Mouse (Mus musculus) intestine, postnatal 0 days (tissue): ENCODE results near the gene Xndc1. TPM values are rescaled to one million over a fixed set of nuclear protein-coding genes. Genes with fewer than 3 reads are reported as not detected.
A peak's percentile ranks its signal among the peaks of the same experiment; 100 is the strongest.
"Not testable (repeated sequence)": the region's sequence is repeated elsewhere in the genome, so short reads cannot be mapped to it uniquely, and the experiment has no call there.

Experiments
- ATAC-seq: fragments of 200-750 bp; cut with Nextera tagmentation; 2 replicates; pipeline ENCODE4 v1.8.0; 2017; ENCODE audit warnings: mild to moderate bottlenecking, moderate TSS enrichment, moderate library complexity
- H3K27ac ChIP-seq: fragments of 300-500 bp; sonication (generic); 2 replicates; pipeline ENCODE4 v1.5.1; 2014; ENCODE audit warnings: mild to moderate bottlenecking, low read depth, low read length, moderate library complexity
- H3K27me3 ChIP-seq: fragments of 300-500 bp; sonication (generic); replicated peaks from 2 replicates; pipeline ENCODE4 v1.6.1; 2014; ENCODE audit warnings: low read length, mixed read lengths; ENCODE audit not compliant: control insufficient read depth, insufficient read depth
- H3K36me3 ChIP-seq: fragments of 300-500 bp; sonication (generic); 2 replicates; pipeline ENCODE4 v1.6.1; 2014; ENCODE audit warnings: mild to moderate bottlenecking, moderate library complexity; ENCODE audit not compliant: control insufficient read depth, insufficient read depth
- H3K4me1 ChIP-seq: fragments of 300-500 bp; sonication (generic); replicated peaks from 2 replicates; pipeline ENCODE4 v1.6.1; 2014; ENCODE audit warnings: antibody characterized with exemption, low read length, mixed read lengths; ENCODE audit not compliant: control insufficient read depth, insufficient read depth
- H3K4me2 ChIP-seq: fragments of 300-500 bp; sonication (generic); replicated peaks from 2 replicates; pipeline ENCODE4 v1.6.1; 2014; ENCODE audit warnings: low read depth, mild to moderate bottlenecking, moderate library complexity
- H3K4me3 ChIP-seq: fragments of 300-500 bp; sonication (generic); 2 replicates; pipeline ENCODE4 v1.5.1; 2014; ENCODE audit warnings: low read depth, low read length
- H3K9ac ChIP-seq: fragments of 300-500 bp; sonication (generic); 2 replicates; pipeline ENCODE4 v1.6.1; 2014; ENCODE audit warnings: mild to moderate bottlenecking, low read depth, low read length
- H3K9me3 ChIP-seq: fragments of 300-500 bp; sonication (generic); 2 replicates; pipeline ENCODE4 v1.6.1; 2016; ENCODE audit warnings: mixed run types; ENCODE audit not compliant: control insufficient read depth
- CTCF ChIP-seq: sonication (generic); IDR thresholded peaks from 2 replicates; pipeline ENCODE4 v1.5.1; 2016; ENCODE audit warnings: low read depth, mild to moderate bottlenecking, control low read depth, antibody characterized with exemption, moderate library complexity
- WGBS: fragments of 180-500 bp; shearing (Covaris S2); extraction: QIAGEN DNeasy Blood & Tissue Kit; methylation state at CpG from one replicate; pipeline ENCODE4 v1.1.7; 2014; 5-methylcytosine and 5-hydroxymethylcytosine counted together
- polyA plus RNA-seq: library from polyadenylated mRNA; unstranded; fragments of >200 nt; fragmentation: Nextera tagmentation; extraction: Ambion mirVana; gene quantifications from 2 replicates; pipeline ENCODE4 v1.2.1, GENCODE M21; 2015

The Xndc1 gene
- polyA plus RNA-seq = 4.4 and 6.1 TPM in 2 replicates

- TF ChIP-seq CTCF = no peak
- no peaks in the 10 kb centered on the region for H3K9me3 ChIP-seq
- under 1% methylated on average over 56 of the region's 56 CpGs for WGBS
- H3K4me3 ChIP-seq = peak within 1 kb of the TSS; percentile 70
- H3K36me3 ChIP-seq = no peaks in the 10 kb centered on the region
- peak; percentile 97 for ATAC-seq
- H3K27ac ChIP-seq = peak within 1 kb of the TSS; percentile 60
- peak within 1 kb of the TSS; percentile 53 for H3K9ac ChIP-seq
- no peaks in the 10 kb centered on the region for H3K27me3 ChIP-seq
- peak within 1 kb of the TSS; percentile 72 for H3K4me2 ChIP-seq
- H3K4me1 ChIP-seq = peaks cover 17% of the 10 kb centered on the region; the same call in 1 of the 2 replicates
Measured at GRCm38 (mm10) chr7:102065046-102065891, at the start of gene Xndc1, which contains the start of the genes Rnf121 and Xntrpc. Xndc1 (plus strand) TSS chr7:102065511. Rnf121 (minus strand) TSS chr7:102065469. Xntrpc (plus strand) TSS chr7:102065713.

DNA sequence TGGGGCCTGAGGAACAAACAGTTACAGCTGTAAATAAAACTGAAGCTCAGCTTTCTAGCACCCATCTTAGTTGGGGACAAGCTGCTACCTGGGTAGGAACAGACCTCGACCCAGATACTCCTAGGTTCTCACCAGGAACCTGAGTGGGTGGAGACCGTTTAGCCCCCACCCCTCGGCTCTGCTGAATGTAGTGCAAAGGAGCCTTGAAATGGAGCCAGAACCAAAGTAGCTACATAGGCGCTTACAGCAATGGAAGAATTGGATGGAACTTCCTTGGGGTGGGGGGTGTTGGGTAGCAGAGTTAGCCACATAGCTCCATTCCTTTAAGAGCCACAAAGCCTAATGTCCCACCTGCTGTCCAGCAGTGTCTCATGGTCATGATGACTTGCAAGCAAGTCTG is 48.4 kb upstream of the Xndc1 start:
- Histone ChIP-seq H3K27ac (no peak overlapping the region), H3K9me3 (no peaks in the 10 kb centered on the region), H3K4me3 (no peak overlapping the region), H3K4me1 (no peaks in the 10 kb centered on the region), H3K4me2 (peak overlapping the region; percentile 39), H3K36me3 (peaks cover 72% of the 10 kb centered on the region), H3K9ac (no peak overlapping the region), H3K27me3 (no peaks in the 10 kb centered on the region)
- ATAC-seq = no peak
- WGBS = 78% methylated on average over 4 of the region's 4 CpGs
- TF ChIP-seq CTCF = no peak

- H3K4me3 ChIP-seq = no peak overlapping the region
- H3K27ac ChIP-seq = no peak overlapping the region
- H3K4me1 ChIP-seq = no peaks in the 10 kb centered on the region
- H3K27me3 ChIP-seq = no peaks in the 10 kb centered on the region
- TF ChIP-seq CTCF = no peak
- peak overlapping the region; percentile 39 for H3K4me2 ChIP-seq
- no peak overlapping the region for H3K9ac ChIP-seq
- H3K36me3 ChIP-seq = peaks cover 69% of the 10 kb centered on the region
- H3K9me3 ChIP-seq = no peaks in the 10 kb centered on the region
- 0 out of 2 replicates have a peak, but pooled peaks have one; percentile 17 for ATAC-seq
- 38% methylated on average over 5 of the region's 5 CpGs for WGBS
Measured at GRCm38 (mm10) chr7:102017452-102017851, 47.9 kb upstream of the Xndc1 start.

- Histone ChIP-seq H3K36me3 (peaks cover 69% of the 10 kb centered on the region), H3K4me1 (no peaks in the 10 kb centered on the region), H3K27ac (no peak overlapping the region), H3K27me3 (no peaks in the 10 kb centered on the region), H3K9ac (no peak overlapping the region), H3K4me2 (no peak overlapping the region), H3K4me3 (no peak overlapping the region), H3K9me3 (no peaks in the 10 kb centered on the region)
- ATAC-seq = no peak
- no peak for TF ChIP-seq CTCF
- 79% methylated on average over 7 of the region's 7 CpGs for WGBS
Measured at GRCm38 (mm10) chr7:102018034-102018433, 47.3 kb upstream of the Xndc1 start.

- TF ChIP-seq CTCF = no peak
- H3K9me3 ChIP-seq = no peaks in the 10 kb centered on the region
- H3K4me3 ChIP-seq = no peak within 1 kb of the TSS
- peaks cover 68% of the 10 kb centered on the region for H3K36me3 ChIP-seq
- H3K27ac ChIP-seq = no peak within 1 kb of the TSS
- no peak within 1 kb of the TSS for H3K9ac ChIP-seq
- peak within 1 kb of the TSS; percentile 39 for H3K4me2 ChIP-seq
- no peak for ATAC-seq
- 80% methylated on average over 3 of the region's 3 CpGs for WGBS
- H3K4me1 ChIP-seq = no peaks in the 10 kb centered on the region
- H3K27me3 ChIP-seq = no peaks in the 10 kb centered on the region
Measured at GRCm38 (mm10) chr7:102018590-102018989, 46.7 kb upstream of the Xndc1 start, which contains the start of gene Il18bp. Il18bp (minus strand) TSS chr7:102018690.

DNA sequence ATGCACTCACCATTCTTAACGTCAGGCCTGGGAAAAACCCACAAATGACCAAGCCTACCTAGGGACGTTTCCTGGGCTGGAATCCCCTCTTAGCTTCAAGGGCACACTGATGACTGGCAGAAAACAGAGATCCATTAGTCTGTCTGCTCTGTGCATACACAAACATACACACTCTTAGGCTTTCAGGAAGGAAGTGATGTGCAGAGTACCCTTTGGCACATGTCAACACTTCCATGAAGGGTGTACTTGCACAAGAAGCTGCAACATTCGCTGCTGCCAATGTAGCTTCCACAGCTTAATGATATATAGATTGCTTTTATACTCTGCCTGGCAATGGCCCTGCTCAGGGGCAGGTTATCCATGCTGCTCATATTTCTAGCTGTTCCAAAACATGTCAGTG is 45.9 kb upstream of the Xndc1 start:
- ATAC-seq = no peak
- H3K4me3 ChIP-seq = no peak overlapping the region
- H3K9me3 ChIP-seq = no peaks in the 10 kb centered on the region
- H3K9ac ChIP-seq = no peak overlapping the region
- no peak for TF ChIP-seq CTCF
- no peak overlapping the region for H3K27ac ChIP-seq
- peaks cover 66% of the 10 kb centered on the region for H3K36me3 ChIP-seq
- H3K4me2 ChIP-seq = no peak overlapping the region
- WGBS = 61% methylated on average over 3 of the region's 3 CpGs
- no peaks in the 10 kb centered on the region for H3K4me1 ChIP-seq
- H3K27me3 ChIP-seq = no peaks in the 10 kb centered on the region

- H3K9ac ChIP-seq, H3K9me3 ChIP-seq, H3K4me3 ChIP-seq, H3K27ac ChIP-seq, H3K27me3 ChIP-seq, H3K4me2 ChIP-seq, H3K4me1 ChIP-seq, ATAC-seq: not testable (repeated sequence)
- peaks cover 63% of the 10 kb centered on the region for H3K36me3 ChIP-seq
- 94% methylated on average over 2 of the region's 2 CpGs for WGBS
Measured at GRCm38 (mm10) chr7:102020934-102021333, 44.4 kb upstream of the Xndc1 start.
